Mouse (Mus musculus): ENCODE data around the gene Ccdc113. TPM values are rescaled to one million over a fixed set of nuclear protein-coding genes. Genes with fewer than 3 reads are reported as not detected.

Gene Ccdc113
- polyA plus RNA-seq, 1 experiment, result not detected

DNA sequence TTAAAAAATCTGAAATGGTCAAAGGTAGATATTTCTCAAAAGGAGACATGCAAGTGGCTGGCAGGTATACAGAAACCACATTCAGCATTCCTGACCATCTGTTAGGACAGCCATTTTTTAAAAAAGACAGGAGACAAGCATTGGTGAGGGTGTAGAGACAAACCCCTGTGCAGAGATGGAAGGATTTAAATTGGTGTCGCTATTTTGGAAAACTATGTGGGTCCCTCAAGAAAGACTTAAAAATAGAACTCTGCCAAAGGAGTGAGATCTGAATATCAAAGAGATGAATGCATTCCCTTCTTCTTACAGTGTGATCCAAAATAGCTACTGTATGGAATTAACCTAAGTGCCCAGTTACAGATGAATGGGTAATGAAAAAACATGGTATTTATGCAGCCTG, 53.5 kb downstream of the Ccdc113 start:
- Histone ChIP-seq H3K4me3 (ENCODE audit: extremely low read depth, insufficient read depth, insufficient read length) (no peak overlapping the region), H3K4me1 (ENCODE audit: control insufficient read depth, insufficient read depth, insufficient read length) (no peaks in the 10 kb centered on the region), H3K27ac (ENCODE audit: insufficient read depth, low read length) (no peak overlapping the region), H3K36me3 (ENCODE audit: control insufficient read depth, insufficient read depth, low read length) (no peaks in the 10 kb centered on the region), H3K27me3 (ENCODE audit: control insufficient read depth, insufficient read depth, low read length) (no peaks in the 10 kb centered on the region; the same call in 1 of the 2 replicates)
- DNase-seq (ENCODE audit: low read depth in 1 of 2, low spot score in 2 of 2), result no peak
- 90% methylated on average over 1 of the region's 1 CpGs for WGBS
- TF ChIP-seq CTCF (IDR thresholded peaks at IDR 0.05; ENCODE audit: extremely low read depth, insufficient read depth, insufficient read length, insufficient replicate concordance) (no peak), POLR2A (IDR thresholded peaks at IDR 0.05; ENCODE audit: low read depth, low read length) (no peak)

DNA sequence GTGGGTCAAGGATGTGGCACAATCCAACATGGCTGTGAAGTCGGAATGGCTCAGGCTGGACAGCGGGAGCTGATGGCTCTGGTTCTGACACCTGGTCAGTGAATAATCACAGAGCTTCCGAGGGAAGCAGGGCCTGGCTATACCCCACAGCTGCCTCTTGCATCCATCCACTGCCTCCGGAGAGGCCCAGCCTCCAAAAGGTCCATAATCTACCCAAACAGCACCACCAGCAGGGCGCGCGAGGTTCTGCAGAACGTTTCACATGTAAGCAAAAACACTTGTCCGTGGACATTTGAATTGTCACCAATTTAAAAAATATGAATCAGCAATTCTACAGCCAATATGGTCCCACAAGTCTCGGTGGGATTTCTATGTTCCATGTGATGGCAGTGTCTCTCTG, 55.4 kb downstream of the Ccdc113 start:
- 83% methylated on average over 10 of the region's 10 CpGs for WGBS
- Histone ChIP-seq H3K36me3 (ENCODE audit: control insufficient read depth, insufficient read depth, low read length) (no peaks in the 10 kb centered on the region), H3K4me1 (ENCODE audit: control insufficient read depth, insufficient read depth, insufficient read length) (no peaks in the 10 kb centered on the region), H3K27ac (ENCODE audit: insufficient read depth, low read length) (no peak overlapping the region), H3K27me3 (ENCODE audit: control insufficient read depth, insufficient read depth, low read length) (no peaks in the 10 kb centered on the region; the same call in 1 of the 2 replicates), H3K4me3 (ENCODE audit: extremely low read depth, insufficient read depth, insufficient read length) (no peak overlapping the region)
- TF ChIP-seq CTCF (IDR thresholded peaks at IDR 0.05; ENCODE audit: extremely low read depth, insufficient read depth, insufficient read length, insufficient replicate concordance) (no peak), POLR2A (IDR thresholded peaks at IDR 0.05; ENCODE audit: low read depth, low read length) (no peak)
- no peak for DNase-seq (ENCODE audit: low read depth in 1 of 2, low spot score in 2 of 2)

DNA sequence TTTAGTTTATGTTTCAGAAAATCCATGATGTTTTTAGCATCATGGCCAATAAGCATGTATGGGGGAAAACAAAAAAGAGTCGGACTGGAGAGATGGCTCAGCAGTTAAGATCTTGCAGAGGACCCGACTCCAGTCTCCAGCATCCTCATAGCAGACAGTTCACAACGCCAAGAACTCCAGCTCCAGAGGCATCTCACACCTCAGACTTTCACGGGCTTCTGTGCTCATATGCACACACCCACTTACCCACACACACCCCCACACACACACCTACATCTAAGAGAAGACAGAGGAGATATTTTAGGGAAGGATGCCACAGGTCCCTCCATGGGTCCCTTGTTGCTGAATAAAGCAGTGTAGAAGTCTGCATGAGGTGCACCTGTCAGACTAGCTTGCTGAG, 56.7 kb downstream of the Ccdc113 start:
- TF ChIP-seq POLR2A (IDR thresholded peaks at IDR 0.05; ENCODE audit: low read depth, low read length) (no peak), CTCF (IDR thresholded peaks at IDR 0.05; ENCODE audit: extremely low read depth, insufficient read depth, insufficient read length, insufficient replicate concordance) (no peak)
- Histone ChIP-seq H3K27me3 (ENCODE audit: control insufficient read depth, insufficient read depth, low read length) (no peaks in the 10 kb centered on the region; the same call in 1 of the 2 replicates), H3K27ac (ENCODE audit: insufficient read depth, low read length) (no peak overlapping the region), H3K36me3 (ENCODE audit: control insufficient read depth, insufficient read depth, low read length) (no peaks in the 10 kb centered on the region), H3K4me1 (ENCODE audit: control insufficient read depth, insufficient read depth, insufficient read length) (no peaks in the 10 kb centered on the region), H3K4me3 (ENCODE audit: extremely low read depth, insufficient read depth, insufficient read length) (no peak overlapping the region)
- DNase-seq (ENCODE audit: low read depth in 1 of 2, low spot score in 2 of 2), result no peak
- 91% methylated on average over 4 of the region's 4 CpGs for WGBS

DNA sequence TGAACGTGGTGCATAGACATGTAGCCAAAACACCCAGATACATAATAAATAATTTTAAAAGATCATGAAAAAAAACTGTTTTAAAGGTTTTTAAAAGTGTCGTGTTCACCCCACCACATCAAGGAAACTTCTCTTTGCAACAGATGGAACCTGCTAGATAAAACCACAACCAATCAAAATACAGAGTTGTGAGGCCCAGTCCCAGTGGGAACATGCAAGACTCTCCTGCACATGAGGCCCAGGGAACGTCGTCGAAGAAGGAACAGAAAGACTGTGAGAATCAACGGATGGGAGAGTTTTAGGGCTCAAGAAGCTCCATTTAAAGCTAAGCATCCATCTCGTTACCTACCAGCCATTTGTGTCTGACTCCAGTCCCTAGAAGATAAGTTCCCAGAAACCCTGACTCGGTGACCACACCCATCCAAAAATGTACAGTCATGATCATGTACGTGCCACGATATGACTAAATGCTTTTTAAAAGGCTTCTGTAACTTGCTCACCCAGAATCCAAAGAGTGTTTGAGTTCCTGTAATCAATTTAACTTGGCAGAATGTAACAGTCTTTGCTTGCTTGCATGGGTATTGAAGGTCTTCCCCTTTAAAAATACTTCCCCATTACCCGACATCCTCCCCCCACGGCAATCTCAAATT, 58.4 kb downstream of the Ccdc113 start:
- Histone ChIP-seq H3K27me3 (ENCODE audit: control insufficient read depth, insufficient read depth, low read length) (no peaks in the 10 kb centered on the region; the same call in 1 of the 2 replicates), H3K27ac (ENCODE audit: insufficient read depth, low read length) (no peak overlapping the region), H3K4me1 (ENCODE audit: control insufficient read depth, insufficient read depth, insufficient read length) (no peaks in the 10 kb centered on the region), H3K4me3 (ENCODE audit: extremely low read depth, insufficient read depth, insufficient read length) (no peak overlapping the region), H3K36me3 (ENCODE audit: control insufficient read depth, insufficient read depth, low read length) (no peaks in the 10 kb centered on the region)
- 28% methylated on average over 12 of the region's 12 CpGs for WGBS
- TF ChIP-seq POLR2A (IDR thresholded peaks at IDR 0.05; ENCODE audit: low read depth, low read length), result no peak
- no peak for TF ChIP-seq CTCF (IDR thresholded peaks at IDR 0.05; ENCODE audit: extremely low read depth, insufficient read depth, insufficient read length, insufficient replicate concordance)
- DNase-seq (ENCODE audit: low read depth in 1 of 2, low spot score in 2 of 2), result no peak

DNA sequence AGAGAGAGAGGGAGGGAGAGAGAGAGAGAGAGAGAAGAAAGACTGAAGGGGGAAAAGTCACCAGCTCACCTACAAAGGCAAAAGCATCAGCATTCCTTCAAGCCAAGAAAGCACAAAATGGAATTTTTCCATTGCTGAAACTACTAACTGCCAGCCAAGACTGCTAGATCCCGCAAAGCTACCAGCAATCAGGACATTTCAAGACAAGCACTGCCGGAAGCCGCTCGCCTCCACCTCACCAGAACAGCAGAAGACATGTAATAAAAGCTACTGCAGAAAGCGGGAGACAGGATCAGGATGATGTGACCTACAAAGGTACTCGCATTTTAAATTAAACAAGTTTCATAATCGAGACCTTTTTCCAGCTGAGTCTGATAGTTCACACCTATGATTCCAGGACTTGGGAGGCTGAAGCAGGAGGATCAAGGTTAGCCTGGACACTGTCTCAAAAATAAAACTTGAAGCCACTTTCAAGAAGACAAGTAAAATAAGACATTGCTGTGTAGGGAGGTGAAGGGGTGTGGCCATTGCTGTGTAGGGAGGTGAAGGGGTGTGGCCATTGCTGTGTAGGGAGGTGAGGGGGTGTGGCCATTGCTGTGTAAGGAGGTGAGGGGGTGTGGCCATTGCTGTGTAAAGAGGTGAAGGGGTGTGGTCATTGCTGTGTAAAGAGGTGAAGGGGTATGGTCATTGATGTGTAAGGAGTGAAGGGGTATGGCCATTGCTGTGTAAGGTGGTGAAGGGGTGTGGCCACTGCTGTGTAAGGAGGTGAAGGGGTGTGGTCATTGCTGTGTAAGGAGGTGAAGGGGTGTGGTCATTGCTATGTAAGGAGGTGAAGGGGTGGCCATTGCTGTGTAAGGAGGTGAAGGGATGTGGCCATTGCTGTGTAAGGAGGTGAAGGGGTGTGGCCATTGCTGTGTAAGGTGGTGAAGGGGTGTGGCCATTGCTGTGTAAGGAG, 59.8 kb downstream of the Ccdc113 start:
- Histone ChIP-seq H3K4me1 (ENCODE audit: control insufficient read depth, insufficient read depth, insufficient read length) (no peaks in the 10 kb centered on the region), H3K27me3 (ENCODE audit: control insufficient read depth, insufficient read depth, low read length) (no peaks in the 10 kb centered on the region; the same call in 1 of the 2 replicates), H3K27ac (ENCODE audit: insufficient read depth, low read length) (no peak overlapping the region), H3K4me3 (ENCODE audit: extremely low read depth, insufficient read depth, insufficient read length) (no peak overlapping the region), H3K36me3 (ENCODE audit: control insufficient read depth, insufficient read depth, low read length) (no peaks in the 10 kb centered on the region)
- no peak for DNase-seq (ENCODE audit: low read depth in 1 of 2, low spot score in 2 of 2)
- TF ChIP-seq POLR2A (IDR thresholded peaks at IDR 0.05; ENCODE audit: low read depth, low read length) (no peak), CTCF (IDR thresholded peaks at IDR 0.05; ENCODE audit: extremely low read depth, insufficient read depth, insufficient read length, insufficient replicate concordance) (no peak)
- WGBS, result 93% methylated on average over 7 of the region's 7 CpGs

GRCm38 (mm10) chr8:95595131-95595530, 61.2 kb downstream of the Ccdc113 start:
- no peak for TF ChIP-seq CTCF (IDR thresholded peaks at IDR 0.05; ENCODE audit: extremely low read depth, insufficient read depth, insufficient read length, insufficient replicate concordance)
- no peak for TF ChIP-seq POLR2A (IDR thresholded peaks at IDR 0.05; ENCODE audit: low read depth, low read length)
- Histone ChIP-seq H3K27me3 (ENCODE audit: control insufficient read depth, insufficient read depth, low read length) (no peaks in the 10 kb centered on the region; the same call in 1 of the 2 replicates), H3K4me3 (ENCODE audit: extremely low read depth, insufficient read depth, insufficient read length) (no peak overlapping the region), H3K4me1 (ENCODE audit: control insufficient read depth, insufficient read depth, insufficient read length) (no peaks in the 10 kb centered on the region), H3K36me3 (ENCODE audit: control insufficient read depth, insufficient read depth, low read length) (no peaks in the 10 kb centered on the region), H3K27ac (ENCODE audit: insufficient read depth, low read length) (no peak overlapping the region)
- DNase-seq (ENCODE audit: low read depth in 1 of 2, low spot score in 2 of 2), result no peak
- WGBS, result 89% methylated on average over 14 of the region's 14 CpGs
